Mouse (Mus musculus): ENCODE data around the gene Csnk1d. TPM values are rescaled to one million over a fixed set of nuclear protein-coding genes. Genes with fewer than 3 reads are reported as not detected.

Csnk1d gene
- total and polyA plus RNA-seq, 3 experiments: 77.8 to 136 (median 96.8) TPM

DNA sequence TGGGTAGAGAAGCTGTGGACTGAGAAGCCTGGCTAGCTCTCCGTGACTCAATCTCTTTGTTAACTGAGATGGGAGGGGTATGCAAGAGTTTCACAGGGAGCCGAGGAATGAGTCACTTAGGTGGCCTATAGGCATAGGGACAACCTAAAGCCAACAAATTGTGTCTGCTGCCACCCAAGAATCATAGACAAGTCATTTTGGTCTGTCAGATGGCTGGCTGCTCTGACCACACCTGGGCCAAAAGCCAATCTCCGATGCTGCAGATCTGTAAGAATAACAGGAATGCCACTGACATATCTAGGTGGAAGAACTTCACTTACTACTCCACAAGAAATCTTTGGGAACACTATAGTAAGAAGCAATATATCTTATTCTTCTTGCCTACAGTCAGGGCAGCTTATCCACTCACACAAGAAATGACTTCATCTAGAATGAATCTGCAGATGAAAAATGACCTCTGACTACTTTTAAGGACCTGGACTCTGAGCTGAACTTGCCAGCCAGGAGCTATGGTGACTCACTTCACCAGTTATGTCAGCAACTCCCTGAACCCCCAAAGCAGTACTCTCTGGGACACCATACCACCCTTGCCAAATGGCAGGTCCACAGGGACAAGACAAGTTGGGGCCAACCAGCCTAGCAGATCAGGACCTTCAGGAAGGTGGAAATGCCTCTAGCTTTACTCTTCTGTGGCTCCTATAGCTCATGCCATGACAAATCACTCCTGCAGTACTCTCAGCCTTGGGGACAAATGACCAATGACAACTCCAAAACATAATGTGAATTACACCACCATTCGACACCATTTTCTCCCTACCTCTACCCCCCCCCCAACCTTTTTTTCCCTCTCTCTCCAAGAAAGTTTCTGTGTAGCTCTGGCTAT, 6.4 kb downstream of the Csnk1d start:
- in situ Hi-C loops (cut with MboI; ENCODE audit: low pct_ligation_motif_present, low pct_unique_long_range_greater_than_20kb, low sequenced_read_pairs) (loop anchor here (5.0 kb wide), 1 partner anchor 37 kb away; the partner anchor contains the start of gene Slc16a3), dilution Hi-C loops (cut with MboI; ENCODE audit: extremely low pct_ligation_motif_present, extremely low pct_unique_long_range_greater_than_20kb, low sequenced_read_pairs) (no loop called here)
- no peak for DNase-seq (ENCODE audit: extremely low read depth)
- TF ChIP-seq UBTF (IDR thresholded peaks at IDR 0.05; ENCODE audit: low read depth, low read length) (no peak), E2F4 (IDR thresholded peaks at IDR 0.05; ENCODE audit: insufficient replicate concordance, low read depth, low read length) (no peak), MAX (IDR thresholded peaks at IDR 0.05; ENCODE audit: low read length) (no peak), USF1 (IDR thresholded peaks at IDR 0.05; ENCODE audit: low read depth, low read length) (no peak), ELF1 (IDR thresholded peaks at IDR 0.05; ENCODE audit: low read depth, low read length) (no peak), PAX5 (IDR thresholded peaks at IDR 0.05; ENCODE audit: low read length) (no peak), SIN3A (IDR thresholded peaks at IDR 0.05; ENCODE audit: low read length) (no peak), SMC3 (IDR thresholded peaks at IDR 0.05; ENCODE audit: low read depth, low read length) (no peak), HCFC1 (IDR thresholded peaks at IDR 0.05; ENCODE audit: low read depth, low read length) (no peak), EP300 (IDR thresholded peaks at IDR 0.05; ENCODE audit: low read length) (no peak), USF2 (conservative IDR thresholded peaks at IDR 0.05; ENCODE audit: low read depth, low read length) (no peak), CHD1 (IDR thresholded peaks at IDR 0.05; ENCODE audit: low read depth, low read length) (no peak), TBP (conservative IDR thresholded peaks at IDR 0.05; ENCODE audit: low read depth, low read length) (no peak), BHLHE40 (IDR thresholded peaks at IDR 0.05; ENCODE audit: low read depth, low read length) (no peak)
- H3K79me2 ChIP-seq (replicated peaks; ENCODE audit: control insufficient read depth, extremely low read depth, insufficient read depth, poor library complexity, severe bottlenecking): peaks cover 96% of the 10 kb centered on the region
- H3K4me2 ChIP-seq (ENCODE audit: insufficient read depth, low read depth, poor library complexity, severe bottlenecking): no peak overlapping the region
- no peak overlapping the region for H3K4me3 ChIP-seq (replicated peaks in 1 of 3; ENCODE audit: low read depth in 2 of 3, low read length in 2 of 3, poor library complexity in 1 of 3)
- H3K27ac ChIP-seq (ENCODE audit: insufficient read depth, low read depth): no peak overlapping the region
- H3K27me3 ChIP-seq (replicated peaks): no peaks in the 10 kb centered on the region
- H3K36me3 ChIP-seq (replicated peaks in 1 of 2; ENCODE audit: control insufficient read depth in 1 of 2, insufficient read depth in 1 of 2, low read length in 1 of 2): peaks cover 68 to 91% of the 10 kb centered on the region in 2 experiments
- H3K4me1 ChIP-seq (ENCODE audit: control insufficient read depth in 1 of 2, insufficient read depth in 2 of 2): peaks cover 15 to 37% of the 10 kb centered on the region in 2 experiments
- no peaks in the 10 kb centered on the region for H3K9me3 ChIP-seq (replicated peaks; ENCODE audit: low read length)
- no peak overlapping the region for H3K9ac ChIP-seq (ENCODE audit: insufficient read depth, low read depth)

DNA sequence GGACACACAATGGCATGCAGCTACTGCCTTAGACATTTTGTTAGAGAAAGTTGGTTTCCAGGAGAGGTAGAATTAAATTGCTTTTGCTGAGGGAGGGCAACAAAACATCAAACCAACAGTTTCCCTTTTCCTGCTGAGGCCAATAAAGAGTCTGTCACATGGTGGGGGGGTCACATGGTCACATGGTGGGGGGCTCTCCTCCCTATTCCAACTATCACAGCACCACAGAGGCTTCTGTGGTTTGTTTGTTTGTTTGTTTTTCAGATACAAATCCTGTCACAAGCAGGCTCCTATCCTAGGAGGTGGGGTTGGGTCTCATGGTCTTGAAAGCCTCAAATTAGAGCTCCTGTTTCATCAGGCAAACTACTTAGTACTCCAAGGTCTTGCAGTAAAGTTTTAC, 8.7 kb downstream of the Csnk1d start:
- peaks cover 7 to 15% of the 10 kb centered on the region in 2 experiments for H3K4me1 ChIP-seq (ENCODE audit: control insufficient read depth in 1 of 2, insufficient read depth in 2 of 2)
- peaks cover 88 to 99% of the 10 kb centered on the region in 2 experiments for H3K36me3 ChIP-seq (replicated peaks in 1 of 2; ENCODE audit: control insufficient read depth in 1 of 2, insufficient read depth in 1 of 2, low read length in 1 of 2)
- no peak overlapping the region for H3K27ac ChIP-seq (ENCODE audit: insufficient read depth, low read depth)
- TF ChIP-seq EP300 (IDR thresholded peaks at IDR 0.05; ENCODE audit: low read length) (no peak), MAZ (IDR thresholded peaks at IDR 0.05; ENCODE audit: low read depth, low read length) (no peak), POLR2A (IDR thresholded peaks at IDR 0.05; ENCODE audit: low read depth, low read length) (no peak), IRF4 (IDR thresholded peaks at IDR 0.05; ENCODE audit: low read depth, low read length) (no peak), JUND (conservative IDR thresholded peaks at IDR 0.05; ENCODE audit: low read depth, low read length) (no peak), PAX5 (IDR thresholded peaks at IDR 0.05; ENCODE audit: low read length) (no peak), USF2 (conservative IDR thresholded peaks at IDR 0.05; ENCODE audit: low read depth, low read length) (no peak), MXI1 (IDR thresholded peaks at IDR 0.05; ENCODE audit: low read depth, low read length) (no peak), TBP (conservative IDR thresholded peaks at IDR 0.05; ENCODE audit: low read depth, low read length) (no peak), CHD1 (IDR thresholded peaks at IDR 0.05; ENCODE audit: low read depth, low read length) (no peak)
- no peaks in the 10 kb centered on the region for H3K27me3 ChIP-seq (replicated peaks)
- no peak overlapping the region for H3K4me2 ChIP-seq (ENCODE audit: insufficient read depth, low read depth, poor library complexity, severe bottlenecking)
- dilution Hi-C loops (cut with MboI; ENCODE audit: extremely low pct_ligation_motif_present, extremely low pct_unique_long_range_greater_than_20kb, low sequenced_read_pairs): no loop called here
- in situ Hi-C loops (cut with MboI; ENCODE audit: low pct_ligation_motif_present, low pct_unique_long_range_greater_than_20kb, low sequenced_read_pairs): no loop called here
- H3K9ac ChIP-seq (ENCODE audit: insufficient read depth, low read depth): no peak overlapping the region
- DNase-seq (ENCODE audit: extremely low read depth): no peak
- H3K4me3 ChIP-seq (replicated peaks in 1 of 3; ENCODE audit: low read depth in 2 of 3, low read length in 2 of 3, poor library complexity in 1 of 3): no peak overlapping the region
- H3K9me3 ChIP-seq (replicated peaks; ENCODE audit: low read length): no peaks in the 10 kb centered on the region
- peaks cover 91% of the 10 kb centered on the region for H3K79me2 ChIP-seq (replicated peaks; ENCODE audit: control insufficient read depth, extremely low read depth, insufficient read depth, poor library complexity, severe bottlenecking)
